Mouse (Mus musculus) forebrain, embryonic 12.5 days (tissue): ENCODE results near the gene Gm10382. TPM values are rescaled to one million over a fixed set of nuclear protein-coding genes. Genes with fewer than 3 reads are reported as not detected.
A peak's percentile ranks its signal among the peaks of the same experiment; 100 is the strongest.
"Not testable (repeated sequence)": the region's sequence is repeated elsewhere in the genome, so short reads cannot be mapped to it uniquely, and the experiment has no call there.

Source experiments
- ATAC-seq: fragments of 200-750 bp; cut with Nextera tagmentation; 2 replicates; pipeline ENCODE4 v1.8.0; 2017; ENCODE audit warnings: moderate TSS enrichment; ENCODE audit not compliant: low FRiP score
- H3K27ac ChIP-seq: fragments of 300-500 bp; sonication (generic); 2 replicates; pipeline ENCODE4 v1.5.1; 2016; ENCODE audit warnings: mild to moderate bottlenecking
- H3K27me3 ChIP-seq: fragments of 300-500 bp; sonication (generic); 2 replicates; pipeline ENCODE4 v1.6.1; 2016; ENCODE audit warnings: mild to moderate bottlenecking
- H3K36me3 ChIP-seq: fragments of 300-500 bp; sonication (generic); replicated peaks from 2 replicates; pipeline ENCODE4 v1.6.1; 2016; ENCODE audit warnings: mild to moderate bottlenecking
- H3K4me1 ChIP-seq: fragments of 300-500 bp; sonication (generic); 2 replicates; pipeline ENCODE4 v1.6.1; 2016
- H3K4me2 ChIP-seq: fragments of 300-500 bp; sonication (generic); 2 replicates; pipeline ENCODE4 v1.6.1; 2016; ENCODE audit warnings: mild to moderate bottlenecking, moderate library complexity
- H3K4me3 ChIP-seq: fragments of 300-500 bp; sonication (generic); replicated peaks from 2 replicates; pipeline ENCODE4 v1.5.1; 2016; ENCODE audit warnings: mild to moderate bottlenecking
- H3K9ac ChIP-seq: fragments of 300-500 bp; sonication (generic); 2 replicates; pipeline ENCODE4 v1.6.1; 2016; ENCODE audit warnings: mild to moderate bottlenecking
- H3K9me3 ChIP-seq: fragments of 300-500 bp; sonication (generic); 2 replicates; pipeline ENCODE4 v1.6.1; 2016
- WGBS: fragments of 180-500 bp; shearing (Covaris S2); methylation state at CpG from one replicate; pipeline ENCODE4 v1.1.7; 2016; 5-methylcytosine and 5-hydroxymethylcytosine counted together
- polyA plus RNA-seq: library from polyadenylated mRNA; unstranded; fragments of >200 nt; fragmentation: Nextera tagmentation; extraction: Ambion mirVana; gene quantifications from 2 replicates; pipeline ENCODE4 v1.2.1, GENCODE M21; 2016

Gm10382 gene
- polyA plus RNA-seq, 1 experiment from 2014 or later = 0.97 TPM

DNA sequence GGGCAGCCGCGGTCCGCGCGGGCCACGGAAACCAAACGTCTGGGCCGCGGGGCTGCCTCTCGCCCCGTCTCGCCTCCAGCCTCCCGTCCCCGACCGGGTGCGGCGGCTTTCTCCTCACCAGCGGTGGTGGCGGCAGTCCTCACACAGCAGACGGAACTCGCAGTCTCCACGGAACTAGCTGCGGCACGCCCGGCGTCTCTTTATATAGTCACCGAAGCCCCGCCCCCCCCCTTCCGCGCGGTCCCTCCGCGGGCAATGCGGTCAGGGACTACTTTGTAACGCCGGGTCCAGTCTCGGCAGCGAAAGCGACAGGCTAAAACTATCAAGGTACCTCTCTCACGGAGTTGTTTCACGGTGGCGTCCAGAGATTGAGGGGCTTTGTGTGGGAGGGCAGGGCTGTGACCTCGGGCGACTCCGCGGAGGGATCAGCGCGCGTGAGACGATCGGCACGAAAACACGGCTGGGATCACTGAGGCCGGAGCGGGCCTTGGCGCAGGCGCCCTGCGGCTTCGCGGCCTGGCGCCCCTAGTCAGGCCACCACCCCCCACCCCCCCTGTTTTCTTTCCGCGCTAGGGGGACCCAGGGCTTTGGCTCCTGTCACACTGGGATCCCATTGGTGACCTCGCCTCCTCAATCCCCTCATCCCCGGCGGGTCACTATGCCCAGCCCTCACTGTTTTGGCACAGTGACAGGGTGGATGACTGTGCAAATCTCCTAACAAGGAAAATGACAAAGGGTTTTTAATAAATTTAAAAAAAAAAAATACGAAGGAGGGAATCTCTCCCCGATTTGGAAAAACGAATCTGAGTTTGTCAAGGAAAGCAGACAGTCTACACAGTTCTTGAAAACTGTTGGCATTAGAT lies 688 bp downstream of the Gm10382 start, which contains the start of gene Ubc:
TSS of gene Ubc (minus strand) at position 624 of the 863 bp plus-strand sequence.
- peak; percentile 67 for ATAC-seq
- Histone ChIP-seq H3K4me1 (peaks cover 39% of the 10 kb centered on the region), H3K27ac (peak within 1 kb of the TSS; percentile 96), H3K9ac (peak within 1 kb of the TSS; percentile 99), H3K36me3 (peaks cover 12% of the 10 kb centered on the region), H3K4me2 (peak within 1 kb of the TSS; percentile 98), H3K4me3 (peak within 1 kb of the TSS; percentile 99), H3K9me3 (no peaks in the 10 kb centered on the region), H3K27me3 (no peaks in the 10 kb centered on the region)
- WGBS = under 1% methylated on average over 69 of the region's 69 CpGs

DNA sequence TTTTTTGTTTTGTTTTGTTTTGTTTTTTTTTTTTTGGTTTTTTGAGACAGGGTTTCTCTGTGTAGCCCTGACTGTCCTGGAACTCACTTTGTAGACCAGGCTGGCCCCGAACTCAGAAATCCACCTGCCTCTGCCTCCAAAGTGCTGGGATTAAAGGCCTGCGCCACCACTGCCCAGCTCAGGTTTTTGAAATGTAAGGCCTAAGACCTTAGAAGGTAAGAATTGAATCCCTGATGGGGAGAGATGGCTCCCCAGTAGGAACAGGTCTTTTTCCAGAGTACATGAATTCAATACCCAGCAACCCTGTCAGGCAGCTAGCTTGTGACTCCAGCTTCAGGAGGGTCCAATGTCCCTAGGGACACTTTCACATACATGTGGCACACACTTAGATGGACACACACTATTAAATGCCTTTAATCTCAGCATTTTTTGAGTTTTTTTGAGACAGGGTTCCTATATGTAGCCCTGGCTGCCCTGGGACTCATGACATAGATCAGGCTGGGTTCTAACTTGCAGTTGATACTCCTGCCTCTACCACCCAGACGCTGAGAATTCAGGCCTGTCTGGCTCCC lies 1.9 kb downstream of the Gm10382 start:
- H3K27me3 ChIP-seq = no peaks in the 10 kb centered on the region
- no peaks in the 10 kb centered on the region for H3K9me3 ChIP-seq
- H3K4me3 ChIP-seq = no peak overlapping the region
- 97% methylated on average over 3 of the region's 3 CpGs for WGBS
- ATAC-seq = no peak
- no peak overlapping the region for H3K4me2 ChIP-seq
- H3K4me1 ChIP-seq = peaks cover 37% of the 10 kb centered on the region
- H3K9ac ChIP-seq = no peak overlapping the region
- 0 out of 2 replicates have a peak overlapping the region, but pooled peaks have one; percentile 8 for H3K27ac ChIP-seq
- peaks cover under 1% of the 10 kb centered on the region for H3K36me3 ChIP-seq

DNA sequence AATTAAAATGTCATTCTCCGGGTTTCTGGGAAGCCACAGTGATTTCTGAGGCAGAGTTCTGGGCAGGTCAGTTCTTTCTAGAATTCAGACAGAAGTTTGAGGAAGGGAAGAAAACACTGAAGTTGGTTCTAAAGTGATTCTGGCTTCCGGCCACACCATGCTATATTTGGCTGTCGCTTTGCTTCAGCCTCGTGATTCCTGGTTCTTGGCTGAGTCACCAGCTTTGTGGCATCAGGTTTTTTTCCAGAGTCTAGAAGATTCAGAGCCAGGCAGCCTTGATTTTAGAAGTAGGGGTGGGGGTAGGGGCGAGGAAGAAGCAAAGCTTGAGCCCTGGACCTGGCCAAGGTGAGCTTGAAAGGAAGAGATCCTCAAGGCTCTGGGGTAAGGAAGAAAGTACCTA lies 2.5 kb downstream of the Gm10382 start:
- no peak overlapping the region for H3K9ac ChIP-seq
- H3K27ac ChIP-seq = no peak overlapping the region
- peaks cover 36% of the 10 kb centered on the region for H3K4me1 ChIP-seq
- no peak overlapping the region for H3K4me2 ChIP-seq
- no peaks in the 10 kb centered on the region for H3K27me3 ChIP-seq
- ATAC-seq = no peak
- no peaks in the 10 kb centered on the region; the same call in 1 of the 2 replicates for H3K36me3 ChIP-seq
- no peaks in the 10 kb centered on the region for H3K9me3 ChIP-seq
- 90% methylated on average over 5 of the region's 5 CpGs for WGBS
- no peak overlapping the region for H3K4me3 ChIP-seq

DNA sequence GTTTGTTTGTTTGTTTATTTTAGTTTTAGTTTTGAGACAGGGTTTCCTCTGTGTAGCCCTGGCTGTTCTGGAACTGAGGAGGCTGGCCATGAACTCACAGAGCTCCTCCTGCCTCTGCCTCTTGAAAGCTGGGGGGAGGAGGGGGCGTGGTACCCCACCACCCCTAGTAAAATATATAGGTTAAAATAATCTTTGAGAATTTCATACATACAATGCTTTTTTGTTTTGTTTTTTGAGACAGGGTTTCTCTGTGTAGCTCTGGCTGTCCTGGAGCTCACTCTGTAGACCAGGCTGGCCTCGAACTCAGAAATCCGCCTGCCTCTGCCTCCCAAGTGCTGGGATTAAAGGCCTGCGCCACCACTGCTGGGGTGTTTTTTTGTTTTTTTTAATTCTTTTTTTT lies 3.1 kb downstream of the Gm10382 start:
- Histone ChIP-seq H3K4me1 (peaks cover 36% of the 10 kb centered on the region), H3K27ac (peak overlapping the region; percentile 98; the same call in 1 of the 2 replicates)
- H3K36me3 ChIP-seq, H3K9me3 ChIP-seq, ATAC-seq, H3K27me3 ChIP-seq, H3K9ac ChIP-seq, H3K4me2 ChIP-seq, H3K4me3 ChIP-seq: not testable (repeated sequence)
- 90% methylated on average over 4 of the region's 4 CpGs for WGBS

DNA sequence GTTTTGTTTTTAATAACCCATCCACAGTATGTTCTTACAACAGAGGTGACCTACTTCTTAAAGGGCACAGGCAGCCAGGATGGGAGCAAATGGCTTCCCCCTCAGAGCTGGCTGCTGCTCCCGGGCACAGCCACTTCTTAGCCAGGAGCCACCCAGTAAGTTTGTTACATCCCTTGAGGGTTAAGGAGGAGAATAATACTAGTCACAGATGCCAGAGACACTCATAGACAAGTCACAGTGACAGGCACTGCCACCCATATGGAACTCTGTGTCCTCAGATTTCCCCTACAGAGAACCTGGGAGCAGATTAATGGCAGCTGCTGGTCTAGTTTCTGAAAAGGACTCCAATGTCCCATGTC lies 3.5 kb downstream of the Gm10382 start:
- Histone ChIP-seq H3K27ac (peak overlapping the region; percentile 98), H3K36me3 (no peaks in the 10 kb centered on the region), H3K4me3 (no peak overlapping the region), H3K4me2 (peak overlapping the region; percentile 34), H3K27me3 (no peaks in the 10 kb centered on the region), H3K9ac (peak overlapping the region; percentile 44; the same call in 1 of the 2 replicates), H3K9me3 (no peaks in the 10 kb centered on the region), H3K4me1 (peaks cover 36% of the 10 kb centered on the region)
- 55% methylated on average over 1 of the region's 1 CpGs for WGBS
- no peak for ATAC-seq

DNA sequence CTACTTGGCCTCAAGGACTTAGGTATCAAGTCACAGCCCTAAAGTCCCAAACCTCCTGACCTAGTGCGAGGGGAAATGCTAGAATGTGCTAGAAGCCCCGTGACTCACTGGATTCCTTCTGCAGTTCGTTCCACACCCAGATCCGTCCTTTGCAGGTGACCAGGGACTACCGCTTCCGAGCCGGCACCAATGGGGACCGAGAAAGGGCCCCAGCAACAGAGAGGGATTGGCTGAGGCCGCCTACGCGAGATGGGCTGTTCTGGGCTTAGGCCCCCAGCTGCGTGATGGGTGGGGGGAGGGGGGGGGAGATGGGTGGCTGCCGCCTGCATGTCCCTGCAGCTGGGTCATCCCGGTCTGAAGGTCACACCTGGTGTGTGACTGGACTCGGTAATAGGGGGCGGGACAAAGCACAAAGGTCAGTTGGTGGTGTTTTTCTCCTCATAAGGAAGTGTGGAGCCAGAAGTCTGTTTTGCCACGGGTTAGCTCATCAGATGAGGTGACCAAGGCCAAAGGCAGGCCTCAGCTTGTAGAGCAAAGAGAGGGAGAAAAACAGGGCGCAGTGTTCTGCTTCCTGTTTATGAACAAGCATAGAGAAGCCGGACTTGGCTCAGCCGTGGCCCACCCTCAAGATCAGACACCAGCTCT lies 4.0 kb downstream of the Gm10382 start:
- Histone ChIP-seq H3K9me3 (no peaks in the 10 kb centered on the region), H3K4me2 (peak overlapping the region; percentile 50), H3K4me3 (peak overlapping the region; percentile 26), H3K4me1 (peaks cover 35% of the 10 kb centered on the region), H3K9ac (peak overlapping the region; percentile 51), H3K27me3 (no peaks in the 10 kb centered on the region), H3K27ac (peak overlapping the region; percentile 98), H3K36me3 (no peaks in the 10 kb centered on the region)
- peak; percentile 90 for ATAC-seq
- under 1% methylated on average over 19 of the region's 20 CpGs for WGBS

DNA sequence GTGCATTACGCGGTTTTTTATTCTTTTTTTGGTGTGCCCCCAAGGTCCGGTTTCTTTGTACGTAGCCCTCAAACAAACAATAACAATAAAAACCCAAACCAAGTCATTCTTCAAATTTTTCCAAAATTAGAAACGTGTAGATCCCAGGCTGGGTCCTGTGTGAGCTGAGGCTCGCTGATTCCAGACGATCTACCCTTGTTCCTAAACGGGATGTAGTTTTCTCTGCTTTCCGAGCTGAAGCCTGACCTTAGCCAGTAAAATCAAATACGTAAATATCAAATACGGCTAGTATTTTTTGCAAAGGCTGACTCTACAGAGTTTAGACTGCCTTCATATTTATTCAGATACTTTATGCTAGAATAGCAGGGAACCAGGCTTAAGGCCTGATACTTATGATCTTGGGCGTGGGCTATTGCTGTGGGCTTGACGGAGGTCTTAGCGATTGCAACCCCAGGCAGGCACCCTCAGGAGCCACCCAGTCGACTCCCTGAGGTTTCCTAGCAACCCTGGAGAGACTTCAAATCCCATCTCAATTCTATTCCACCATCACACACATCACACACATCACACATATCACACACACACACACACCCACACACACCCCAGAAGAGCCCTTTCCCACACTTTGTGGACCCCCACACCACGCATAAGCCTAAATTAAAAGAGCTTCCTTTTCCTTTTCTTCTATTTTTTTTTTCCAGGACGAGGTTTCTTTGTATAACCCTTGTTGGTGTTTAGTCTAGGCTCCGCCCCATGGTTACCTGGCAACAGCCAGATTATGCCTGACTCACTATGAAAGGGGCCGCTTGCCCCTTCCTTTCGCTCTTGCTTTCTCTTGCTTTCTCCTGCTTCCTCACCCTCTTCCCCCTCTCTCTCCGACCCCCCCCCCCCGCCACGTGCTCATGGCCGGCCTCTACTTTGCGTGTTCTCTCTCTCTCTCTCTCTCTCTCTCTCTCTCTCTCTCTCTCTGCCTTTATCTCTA lies 4.8 kb downstream of the Gm10382 start:
- peaks cover 28% of the 10 kb centered on the region for H3K4me1 ChIP-seq
- H3K9ac ChIP-seq = peak overlapping the region; percentile 51
- no peaks in the 10 kb centered on the region for H3K9me3 ChIP-seq
- 0 out of 2 replicates have a peak, but pooled peaks cover 1% of the 10 kb centered on the region for H3K27me3 ChIP-seq
- peak overlapping the region; percentile 98 for H3K27ac ChIP-seq
- peak overlapping the region; percentile 50 for H3K4me2 ChIP-seq
- H3K4me3 ChIP-seq = peak overlapping the region; percentile 26
- peak; percentile 78 for ATAC-seq
- 5% methylated on average over 23 of the region's 25 CpGs for WGBS
- H3K36me3 ChIP-seq = no peaks in the 10 kb centered on the region

DNA sequence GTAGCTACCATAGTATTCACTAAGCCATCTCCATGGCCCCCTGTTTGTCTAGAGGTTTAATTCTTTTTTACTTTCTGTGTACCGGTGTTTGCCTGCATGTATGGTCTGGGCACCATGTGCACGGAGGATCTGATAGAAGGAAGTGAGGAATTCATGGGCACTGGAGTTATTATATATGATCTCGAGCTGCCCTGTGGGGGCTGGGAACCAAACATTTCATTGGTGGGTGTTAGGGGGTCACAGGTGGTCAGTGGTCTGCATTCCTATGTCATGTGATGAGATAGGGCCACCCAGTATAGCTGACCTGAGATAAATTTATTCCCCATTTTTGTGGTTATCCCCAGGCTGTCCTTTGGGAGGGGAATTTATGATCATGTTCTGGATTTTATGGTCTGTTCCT lies 5.9 kb downstream of the Gm10382 start:
- no peaks in the 10 kb centered on the region for H3K36me3 ChIP-seq
- no peak for ATAC-seq
- H3K27ac ChIP-seq = peak overlapping the region; percentile 98
- H3K4me2 ChIP-seq = peak overlapping the region; percentile 50
- H3K9ac ChIP-seq = peak overlapping the region; percentile 38
- H3K4me1 ChIP-seq = peaks cover 28% of the 10 kb centered on the region
- 55% methylated on average over 3 of the region's 3 CpGs for WGBS
- H3K27me3 ChIP-seq = 0 out of 2 replicates have a peak, but pooled peaks cover 3% of the 10 kb centered on the region
- H3K4me3 ChIP-seq = peak overlapping the region; percentile 11; the same call in 1 of the 2 replicates
- H3K9me3 ChIP-seq = no peaks in the 10 kb centered on the region

DNA sequence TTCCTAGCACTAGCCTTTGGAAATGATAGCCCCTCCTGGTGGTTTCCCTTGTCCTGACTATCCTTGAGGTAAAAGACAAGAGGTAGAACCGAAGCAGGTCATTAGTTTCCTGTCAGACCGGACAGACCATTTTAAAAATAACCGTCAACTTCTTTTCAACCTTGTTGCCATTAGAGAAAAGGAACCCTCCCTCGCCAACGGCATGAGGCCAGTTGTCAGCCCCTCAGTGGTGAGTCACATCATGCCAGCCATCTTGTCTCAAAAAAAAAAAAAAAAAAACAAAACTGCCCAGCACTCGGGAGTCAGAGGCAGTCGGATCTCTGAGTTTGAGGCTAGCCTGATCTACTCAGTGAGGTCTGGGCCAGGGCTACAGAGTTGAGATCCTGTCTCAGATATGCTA lies 11.8 kb downstream of the Gm10382 start:
- ATAC-seq = no peak
- 0 out of 2 replicates have a peak, but pooled peaks cover 3% of the 10 kb centered on the region for H3K27me3 ChIP-seq
- no peak overlapping the region for H3K4me2 ChIP-seq
- H3K27ac ChIP-seq = no peak overlapping the region
- H3K9ac ChIP-seq = no peak overlapping the region
- H3K4me3 ChIP-seq = no peak overlapping the region
- H3K4me1 ChIP-seq = no peaks in the 10 kb centered on the region
- H3K9me3 ChIP-seq = no peaks in the 10 kb centered on the region
- 73% methylated on average over 7 of the region's 7 CpGs for WGBS
- no peaks in the 10 kb centered on the region for H3K36me3 ChIP-seq

DNA sequence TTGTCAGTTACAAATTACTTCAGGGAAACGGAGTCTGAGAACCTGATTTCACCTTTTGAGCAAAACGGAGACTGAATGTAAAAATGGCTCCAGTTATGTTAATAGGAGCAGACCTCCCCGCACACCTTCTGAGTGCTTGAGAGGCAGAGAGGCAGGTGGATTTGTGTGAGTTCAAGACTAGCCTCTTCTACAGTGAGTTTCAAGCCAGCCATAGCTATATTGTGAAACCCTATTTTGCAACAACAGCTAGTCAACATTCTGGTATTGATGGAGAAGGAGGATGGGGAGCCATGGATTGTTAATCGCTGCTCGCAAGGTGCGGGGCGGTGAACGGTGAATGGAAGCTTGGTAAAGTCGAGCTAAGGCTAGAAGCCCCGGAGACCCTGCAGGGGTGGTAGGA lies 13.4 kb downstream of the Gm10382 start:
- no peak for ATAC-seq
- Histone ChIP-seq H3K27ac (no peak overlapping the region), H3K27me3 (0 out of 2 replicates have a peak, but pooled peaks cover 3% of the 10 kb centered on the region), H3K4me1 (peaks cover 10% of the 10 kb centered on the region), H3K9me3 (no peaks in the 10 kb centered on the region), H3K4me3 (no peak overlapping the region), H3K4me2 (no peak overlapping the region), H3K9ac (no peak overlapping the region), H3K36me3 (no peaks in the 10 kb centered on the region)
- 57% methylated on average over 10 of the region's 10 CpGs for WGBS

DNA sequence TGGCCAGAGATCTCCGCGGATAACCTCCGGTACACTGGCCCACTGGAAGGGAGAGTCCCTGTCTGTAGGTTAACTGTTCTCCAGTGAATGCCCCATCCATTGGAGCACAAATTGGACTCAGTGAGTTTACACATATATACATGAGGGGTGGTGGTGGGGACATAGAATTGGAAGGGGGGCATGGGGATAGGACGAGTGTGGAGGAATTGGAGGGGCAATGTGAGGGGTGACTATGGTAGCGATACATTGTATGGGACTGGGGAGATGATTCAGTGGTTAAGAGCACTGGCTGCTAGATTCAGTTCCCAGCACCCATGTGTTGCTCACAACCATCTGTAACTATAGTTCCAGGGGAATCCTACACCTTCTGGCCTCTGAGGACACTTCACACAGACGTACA lies 13.9 kb downstream of the Gm10382 start:
- Histone ChIP-seq H3K4me3 (no peak overlapping the region), H3K9me3 (no peaks in the 10 kb centered on the region), H3K4me1 (peaks cover 10% of the 10 kb centered on the region), H3K4me2 (no peak overlapping the region), H3K27me3 (0 out of 2 replicates have a peak, but pooled peaks cover 3% of the 10 kb centered on the region), H3K36me3 (no peaks in the 10 kb centered on the region), H3K9ac (no peak overlapping the region), H3K27ac (no peak overlapping the region)
- ATAC-seq = no peak
- WGBS = 65% methylated on average over 6 of the region's 6 CpGs
